Mouse (Mus musculus) olfactory bulb, adult 2 months (tissue): ENCODE data around the gene Ubc. TPM values are rescaled to one million over a fixed set of nuclear protein-coding genes. Genes with fewer than 3 reads are reported as not detected.

Experiments
- H3K27ac ChIP-seq: fragments of 200-500 bp; 2 replicates; pipeline ENCODE4 v1.5.1; 2012; ENCODE audit warnings: low read depth, low read length; ENCODE audit not compliant: insufficient read depth
- H3K4me1 ChIP-seq: fragments of 200-500 bp; 2 replicates; pipeline ENCODE4 v1.6.1; 2012; ENCODE audit warnings: low read length; ENCODE audit not compliant: control insufficient read depth, insufficient read depth
- H3K4me3 ChIP-seq: fragments of 200-500 bp; 2 replicates; pipeline ENCODE4 v1.5.1; 2012; ENCODE audit warnings: mild to moderate bottlenecking, low read depth, low read length, moderate library complexity; ENCODE audit not compliant: insufficient read depth
- CTCF ChIP-seq: fragments of 200-500 bp; IDR thresholded peaks from 2 replicates; pipeline ENCODE4 v1.5.1; 2012; ENCODE audit warnings: low read depth, mild to moderate bottlenecking, low read length, moderate library complexity; ENCODE audit not compliant: insufficient read depth
- POLR2A ChIP-seq: fragments of 200-500 bp; IDR thresholded peaks from 2 replicates; pipeline ENCODE4 v1.6.1; 2012; ENCODE audit warnings: mild to moderate bottlenecking, low read depth, low read length, moderate library complexity; ENCODE audit not compliant: insufficient read depth
- WGBS: fragments of 180-500 bp; shearing (Covaris S2); methylation state at CpG from one replicate; pipeline ENCODE4 v1.1.7; 2018; 5-methylcytosine and 5-hydroxymethylcytosine counted together
- polyA plus RNA-seq: library from polyadenylated mRNA; stranded (reverse); fragments of >200 nt; gene quantifications from 2 replicates; pipeline ENCODE4 v1.2.4, GENCODE M21; 2012; ENCODE audit warnings: low replicate concordance; ENCODE audit not compliant: missing spikeins, insufficient read depth, insufficient read length

The Ubc gene
- polyA plus RNA-seq, 1 experiment = 763 TPM

DNA sequence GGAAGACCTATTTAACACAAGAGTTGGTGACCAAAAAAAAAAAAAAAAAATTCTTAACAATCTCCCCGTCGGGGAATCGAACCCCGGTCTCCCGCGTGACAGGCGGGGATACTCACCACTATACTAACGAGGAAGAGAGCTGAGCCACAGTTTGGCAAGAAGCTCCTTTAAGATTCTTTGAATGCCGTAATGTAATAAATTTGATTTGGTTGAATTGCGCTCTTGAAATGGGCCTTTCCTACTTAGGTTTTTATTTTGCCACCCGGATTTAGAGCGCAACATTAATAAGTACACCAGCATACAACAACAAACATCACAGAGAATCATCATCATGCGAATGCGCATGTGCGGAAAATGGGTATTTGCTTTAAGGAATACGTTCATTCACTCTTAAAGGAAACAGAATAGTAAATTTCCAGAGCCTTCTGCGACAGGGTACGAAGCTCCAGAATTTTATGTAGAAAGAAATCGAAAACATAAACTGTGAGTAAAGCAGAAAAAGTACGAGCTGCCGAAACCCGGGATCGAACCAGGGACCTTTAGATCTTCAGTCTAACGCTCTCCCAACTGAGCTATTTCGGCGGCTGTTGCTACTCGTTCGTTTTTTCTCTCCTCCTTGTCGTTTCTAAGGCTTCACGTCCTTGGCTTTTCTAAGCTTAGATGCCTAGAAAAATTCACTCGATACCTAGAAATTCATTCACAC lies 15.7 kb upstream of the Ubc start:
- H3K27ac ChIP-seq = peak overlapping the region; percentile 99
- WGBS = under 1% methylated on average over 31 of the region's 31 CpGs
- peaks cover 20% of the 10 kb centered on the region for H3K4me1 ChIP-seq
- peak overlapping the region; percentile 64 for H3K4me3 ChIP-seq
- TF ChIP-seq CTCF (no peak), POLR2A (no peak)

- Histone ChIP-seq H3K4me3 (peak overlapping the region; percentile 64), H3K4me1 (peaks cover 20% of the 10 kb centered on the region), H3K27ac (peak overlapping the region; percentile 99)
- TF ChIP-seq POLR2A = no peak
- no peak for TF ChIP-seq CTCF
- under 1% methylated on average over 28 of the region's 28 CpGs for WGBS
These were observed 15.0 kb upstream of the Ubc start for GRCm38 (mm10) chr5:125404903-125405545.

GRCm38 (mm10) chr5:125404536-125404902 lies 14.5 kb upstream of the Ubc start:
- H3K4me1 ChIP-seq = peaks cover 20% of the 10 kb centered on the region
- peak overlapping the region; percentile 64 for H3K4me3 ChIP-seq
- WGBS = 0% methylated on average over 7 of the region's 7 CpGs
- H3K27ac ChIP-seq = peak overlapping the region; percentile 99
- TF ChIP-seq CTCF = no peak
- TF ChIP-seq POLR2A = no peak

DNA sequence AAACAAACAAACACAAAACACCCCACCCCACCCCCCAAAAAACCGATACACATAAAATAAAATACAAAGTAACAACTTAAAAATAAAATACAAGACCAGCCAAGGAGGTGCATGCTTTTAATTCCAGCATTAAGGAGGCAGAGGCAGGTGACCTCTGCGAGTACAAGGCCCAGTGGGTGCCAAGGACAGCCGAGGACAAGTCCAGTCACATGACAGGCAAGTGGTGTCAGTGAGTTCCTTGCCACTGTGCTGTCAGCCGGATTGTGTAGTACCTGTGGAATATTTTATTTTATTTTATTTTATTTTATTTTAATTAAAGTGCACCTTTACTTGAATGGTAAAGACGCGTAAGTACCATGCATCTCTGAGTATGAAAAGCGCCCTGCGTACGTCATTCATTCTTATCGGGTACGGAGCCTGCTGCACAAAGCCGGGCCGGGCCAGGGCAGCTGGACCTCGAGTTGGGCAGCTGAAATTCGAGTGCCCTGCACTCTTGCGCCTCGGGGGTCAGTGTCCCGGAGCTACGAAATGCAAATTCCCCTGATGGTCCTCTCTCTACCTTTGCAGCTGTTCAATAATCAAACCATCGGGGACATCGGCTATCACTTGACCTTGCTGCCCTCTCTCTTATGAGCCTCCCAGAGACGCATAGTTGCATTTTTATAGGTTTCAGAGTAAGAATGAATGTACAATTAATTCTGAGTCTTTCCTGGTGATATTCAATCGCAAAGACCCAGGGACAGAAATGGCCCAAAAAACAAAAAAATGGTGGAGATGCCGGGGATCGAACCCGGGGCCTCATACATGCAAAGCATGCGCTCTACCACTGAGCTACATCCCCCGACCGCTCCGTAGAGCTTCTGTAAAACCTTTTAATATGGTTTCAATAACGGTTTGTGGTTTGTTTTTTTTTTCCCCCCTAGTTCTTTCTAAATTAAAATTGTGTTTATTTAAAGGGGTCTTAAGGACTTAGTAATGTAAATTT lies 13.8 kb upstream of the Ubc start:
- H3K27ac ChIP-seq = no peak overlapping the region
- peaks cover 20% of the 10 kb centered on the region for H3K4me1 ChIP-seq
- WGBS = 26% methylated on average over 31 of the region's 31 CpGs
- TF ChIP-seq POLR2A = no peak
- no peak for TF ChIP-seq CTCF
- H3K4me3 ChIP-seq = 0 out of 2 replicates have a peak overlapping the region, but pooled peaks have one; percentile 2

- H3K27ac ChIP-seq = no peak overlapping the region
- 87% methylated on average over 6 of the region's 6 CpGs for WGBS
- no peak for TF ChIP-seq POLR2A
- no peak for TF ChIP-seq CTCF
- peaks cover 19% of the 10 kb centered on the region for H3K4me1 ChIP-seq
- H3K4me3 ChIP-seq = no peak overlapping the region
These were observed 13.0 kb upstream of the Ubc start for GRCm38 (mm10) chr5:125402991-125403390.

DNA sequence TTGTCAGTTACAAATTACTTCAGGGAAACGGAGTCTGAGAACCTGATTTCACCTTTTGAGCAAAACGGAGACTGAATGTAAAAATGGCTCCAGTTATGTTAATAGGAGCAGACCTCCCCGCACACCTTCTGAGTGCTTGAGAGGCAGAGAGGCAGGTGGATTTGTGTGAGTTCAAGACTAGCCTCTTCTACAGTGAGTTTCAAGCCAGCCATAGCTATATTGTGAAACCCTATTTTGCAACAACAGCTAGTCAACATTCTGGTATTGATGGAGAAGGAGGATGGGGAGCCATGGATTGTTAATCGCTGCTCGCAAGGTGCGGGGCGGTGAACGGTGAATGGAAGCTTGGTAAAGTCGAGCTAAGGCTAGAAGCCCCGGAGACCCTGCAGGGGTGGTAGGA lies 12.5 kb upstream of the Ubc start:
- Histone ChIP-seq H3K4me1 (peaks cover 16% of the 10 kb centered on the region), H3K27ac (no peak overlapping the region), H3K4me3 (no peak overlapping the region)
- WGBS = 77% methylated on average over 10 of the region's 10 CpGs
- no peak for TF ChIP-seq CTCF
- no peak for TF ChIP-seq POLR2A

- 73% methylated on average over 7 of the region's 7 CpGs for WGBS
- no peak overlapping the region for H3K27ac ChIP-seq
- peaks cover 6% of the 10 kb centered on the region for H3K4me1 ChIP-seq
- no peak overlapping the region for H3K4me3 ChIP-seq
- TF ChIP-seq CTCF (no peak), POLR2A (no peak)
These were observed 10.9 kb upstream of the Ubc start for GRCm38 (mm10) chr5:125400903-125401302.

GRCm38 (mm10) chr5:125395008-125395407 lies 5.0 kb upstream of the Ubc start:
- 43% methylated on average over 3 of the region's 3 CpGs for WGBS
- TF ChIP-seq CTCF (no peak), POLR2A (no peak)
- Histone ChIP-seq H3K4me3 (no peak overlapping the region), H3K27ac (peak overlapping the region; percentile 84), H3K4me1 (peaks cover 26% of the 10 kb centered on the region)
